Mouse (Mus musculus): ENCODE data around the gene Emg1.

Emg1 gene

DNA sequence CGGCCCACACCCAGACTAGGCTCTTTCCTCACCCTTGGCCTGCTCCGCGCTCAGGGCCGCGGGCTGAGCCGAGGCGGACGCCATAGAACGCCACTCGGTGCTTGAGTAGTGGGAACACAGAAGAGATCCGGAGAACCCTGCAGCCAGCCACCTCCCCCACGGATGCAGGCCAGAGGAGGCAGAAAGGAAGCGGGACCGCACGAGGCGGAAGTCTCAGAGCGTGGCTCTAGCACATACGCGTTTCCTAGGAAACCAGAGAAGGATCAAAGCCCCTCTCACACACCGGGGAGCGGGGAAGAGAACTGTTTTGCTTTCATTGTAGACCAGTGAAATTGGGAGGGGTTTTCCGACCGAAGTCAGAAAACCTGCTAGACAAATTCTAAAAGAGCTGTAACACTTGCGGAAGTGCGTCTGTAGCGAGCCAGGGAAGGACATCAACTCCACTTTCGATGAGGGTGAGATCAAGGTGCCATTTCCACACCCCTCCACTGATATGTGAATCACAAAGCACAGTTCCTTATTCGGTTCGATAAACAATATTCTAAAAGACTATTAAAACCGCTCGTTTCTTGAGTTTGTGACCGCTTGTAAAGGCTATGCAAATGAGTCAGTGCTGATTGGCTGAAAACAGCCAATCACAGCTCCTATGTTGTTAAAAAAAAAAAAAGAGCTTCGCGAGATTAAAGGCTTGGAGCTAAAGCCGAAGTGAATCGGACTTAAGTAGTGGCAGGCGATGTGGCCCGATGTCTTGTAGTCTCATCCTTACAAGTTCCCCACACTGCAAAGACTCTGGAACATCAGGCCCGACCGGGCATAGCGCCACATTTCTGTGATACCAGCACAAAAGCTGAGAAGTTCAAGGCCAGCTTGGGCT, 29.1 kb upstream of the Emg1 start, which contains the start of gene Grcc10:
Grcc10 (minus strand) TSS at position 487 of the 874 bp plus-strand sequence.
- DNase-seq (ENCODE audit: extremely low spot score): peak; percentile 95

DNA sequence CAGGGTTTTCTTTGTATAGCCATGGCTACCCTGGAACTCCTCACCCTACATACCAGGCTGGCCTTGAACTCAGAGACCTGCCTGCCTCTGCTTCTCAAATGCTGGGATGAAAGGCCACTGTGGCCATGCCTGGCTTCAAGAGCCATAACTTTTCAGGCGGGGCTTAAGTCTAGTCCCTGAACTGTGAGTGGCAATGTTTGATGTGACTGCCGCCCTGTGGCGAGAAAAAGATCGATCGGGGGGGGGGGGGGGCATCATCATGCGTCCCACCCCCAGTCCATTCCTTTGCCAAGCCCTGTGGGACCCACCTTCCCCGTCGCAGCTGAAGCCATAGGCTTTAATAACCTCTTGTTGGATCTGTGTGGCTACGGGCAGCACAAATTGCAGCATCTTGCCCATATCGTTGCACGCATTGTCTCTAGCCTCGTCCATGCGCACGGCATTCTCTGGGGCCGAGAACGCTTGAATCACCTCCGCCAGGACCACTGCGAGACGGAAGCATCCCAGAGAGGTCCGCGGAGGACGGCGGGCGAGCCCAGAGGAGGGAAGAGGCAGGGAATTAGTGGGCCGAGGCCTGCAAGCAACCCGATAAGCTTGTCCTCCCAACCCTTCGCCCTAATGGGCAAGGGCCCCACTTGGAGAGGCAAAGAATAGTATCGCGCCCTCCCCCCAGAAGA, 28.4 kb upstream of the Emg1 start:
- no peak for DNase-seq (ENCODE audit: extremely low spot score)

DNA sequence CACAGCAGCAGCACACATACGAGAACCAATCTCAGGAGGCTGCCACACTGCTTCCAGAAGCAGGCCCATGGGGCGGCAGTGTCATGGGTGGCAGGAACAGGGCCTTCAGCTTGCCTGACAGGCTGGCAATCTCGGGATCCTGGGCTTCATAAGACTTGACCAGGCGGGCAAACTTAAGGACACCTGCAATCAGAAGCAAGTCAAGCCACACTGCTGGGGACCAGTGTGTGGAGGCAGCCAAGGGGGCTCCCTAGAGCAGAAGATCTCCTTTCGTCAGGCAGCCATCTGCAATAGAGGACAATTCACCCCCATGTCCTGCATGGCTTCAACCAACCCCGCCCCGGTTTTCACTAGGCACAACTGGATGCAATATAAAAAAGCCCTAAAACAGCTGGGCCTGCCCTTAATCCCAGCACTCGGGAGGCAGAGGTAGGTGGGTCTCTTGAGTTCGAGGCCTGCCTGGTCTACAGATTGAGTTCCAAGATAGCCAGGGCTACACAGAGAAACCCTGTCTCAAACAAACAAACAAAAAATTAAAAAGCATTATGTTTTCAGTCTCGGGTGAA, 27.3 kb upstream of the Emg1 start:
- no peak for DNase-seq (ENCODE audit: extremely low spot score)

DNA sequence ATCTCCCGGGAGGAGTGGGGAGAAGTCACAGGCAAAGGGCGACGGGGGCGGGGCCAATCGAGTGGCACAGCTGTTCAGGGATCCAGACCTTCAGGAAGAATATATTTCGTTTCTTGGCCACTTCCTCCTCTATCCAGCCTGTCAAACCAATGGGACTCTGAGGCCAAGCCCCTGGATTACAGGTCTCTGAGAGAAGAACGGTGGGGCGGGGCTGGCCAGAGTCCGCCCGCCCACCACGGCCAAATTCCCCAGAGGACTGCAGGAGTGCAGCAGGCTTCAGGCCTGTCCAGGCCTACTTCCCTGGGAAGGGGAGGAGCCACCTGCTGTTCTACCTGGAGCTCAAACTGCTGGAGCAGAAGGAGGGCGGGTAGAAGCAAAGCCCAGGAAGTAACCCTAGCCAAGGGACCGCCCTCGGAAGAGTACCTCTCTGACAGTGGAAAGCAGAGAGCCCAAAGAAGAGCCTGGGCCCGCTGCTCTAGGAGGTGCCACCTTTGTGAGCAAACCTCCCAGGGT, 26.6 kb upstream of the Emg1 start, which contains the start of gene Ptpn6:
Ptpn6 (minus strand) TSS at position 204 of the 513 bp plus-strand sequence.
- peak; percentile 54 for DNase-seq (ENCODE audit: extremely low spot score)

DNA sequence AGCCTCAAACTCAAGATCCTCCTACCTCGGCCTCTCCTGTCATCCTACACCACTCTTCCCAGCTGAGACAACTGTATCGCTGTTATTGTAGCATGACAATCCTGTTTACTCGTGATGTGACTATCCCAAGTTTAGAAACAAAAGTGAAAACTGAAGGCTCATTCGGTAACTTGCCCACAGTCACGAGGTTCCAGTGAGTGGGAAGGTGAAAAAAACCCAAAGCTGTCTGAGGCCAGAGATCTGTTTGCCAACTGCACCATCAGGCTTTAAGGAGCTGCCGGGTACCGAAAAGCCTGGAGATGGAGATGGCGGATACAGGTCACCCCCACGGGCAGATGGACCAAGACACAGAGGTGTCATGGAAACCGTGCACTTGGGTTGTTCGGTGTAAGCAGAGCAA, 25.1 kb upstream of the Emg1 start:
- DNase-seq (ENCODE audit: extremely low spot score): no peak

DNA sequence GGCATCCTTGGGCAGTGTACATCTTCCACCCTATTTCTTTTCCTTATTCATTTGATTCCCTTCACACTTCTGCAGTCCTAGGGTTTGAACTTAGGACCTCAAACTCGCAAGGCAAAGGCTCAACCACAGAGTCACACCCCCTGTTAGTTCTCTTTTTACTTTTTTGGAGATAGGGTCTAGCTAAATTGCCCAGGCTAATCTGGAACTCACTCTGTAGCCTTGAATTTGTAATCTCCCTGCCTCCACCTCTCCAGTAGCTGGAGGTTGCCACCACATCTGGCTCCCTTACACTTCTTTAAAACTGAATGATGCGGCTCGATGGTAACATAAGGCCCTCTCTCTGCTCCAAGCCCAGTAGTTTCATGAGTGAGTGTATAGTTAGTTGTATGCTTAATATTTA, 22.4 kb upstream of the Emg1 start:
- no peak for DNase-seq (ENCODE audit: extremely low spot score)

DNA sequence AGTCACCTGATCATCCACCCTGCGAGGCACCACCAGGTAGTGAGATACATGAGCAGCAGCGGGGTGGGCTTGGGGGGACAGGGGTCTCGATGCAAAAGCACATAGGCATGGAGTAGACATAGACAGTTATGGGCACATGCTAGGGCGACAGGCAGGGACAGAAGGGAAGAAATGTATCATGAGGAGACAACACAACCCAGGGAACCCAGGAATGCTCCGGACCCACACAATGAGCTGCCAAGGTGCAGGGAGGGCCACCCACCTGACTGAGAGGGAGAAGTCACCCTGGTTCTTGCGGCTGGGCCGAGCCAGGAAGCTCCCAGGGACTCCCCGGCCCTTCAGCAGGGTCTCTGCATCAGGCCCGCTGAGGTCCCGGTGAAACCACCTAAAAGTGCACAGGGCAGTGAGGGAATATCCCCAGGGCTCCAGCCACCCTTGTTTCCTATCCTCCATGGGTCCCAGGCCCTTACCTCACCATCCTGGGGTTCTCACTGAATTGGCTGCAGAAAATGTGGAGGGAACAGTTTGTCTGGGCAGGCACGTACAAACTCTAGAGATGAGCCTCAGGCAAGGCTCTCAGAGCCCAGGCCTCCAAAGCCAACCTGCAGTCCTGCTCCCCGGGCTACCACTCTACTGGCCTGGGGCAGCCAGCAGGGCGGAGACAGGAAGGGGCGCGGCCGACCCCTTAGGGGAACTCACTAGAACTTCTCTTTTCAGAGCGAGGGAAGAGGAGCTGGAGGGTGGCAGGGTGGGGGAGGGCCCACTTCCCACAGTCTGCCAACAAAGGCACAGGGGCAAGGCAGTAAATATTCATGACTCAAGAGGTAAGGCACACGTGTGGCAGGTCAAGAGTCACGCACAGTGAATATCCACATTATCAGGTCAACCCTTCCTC, 20.7 kb upstream of the Emg1 start:
- DNase-seq (ENCODE audit: extremely low spot score): no peak

DNA sequence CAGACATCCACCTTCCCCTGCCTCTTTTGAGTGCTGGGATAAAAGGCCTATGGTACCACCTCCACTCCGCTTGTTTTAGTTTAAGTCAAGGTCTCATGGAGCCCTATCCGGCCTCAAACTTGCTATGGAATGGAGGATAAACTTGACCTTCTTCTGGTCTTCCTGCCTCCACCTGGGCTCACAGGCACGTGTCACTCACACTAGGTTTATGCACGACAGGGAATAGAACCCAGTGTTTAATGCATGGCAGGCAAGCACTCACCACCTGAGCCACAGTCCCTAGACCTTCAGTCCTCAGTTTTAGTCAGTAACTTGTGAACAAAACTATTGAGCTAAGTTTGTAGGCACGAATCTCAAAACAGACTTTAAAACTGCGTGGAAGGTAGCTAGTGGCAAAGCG, 19.1 kb upstream of the Emg1 start:
- no peak for DNase-seq (ENCODE audit: extremely low spot score)

DNA sequence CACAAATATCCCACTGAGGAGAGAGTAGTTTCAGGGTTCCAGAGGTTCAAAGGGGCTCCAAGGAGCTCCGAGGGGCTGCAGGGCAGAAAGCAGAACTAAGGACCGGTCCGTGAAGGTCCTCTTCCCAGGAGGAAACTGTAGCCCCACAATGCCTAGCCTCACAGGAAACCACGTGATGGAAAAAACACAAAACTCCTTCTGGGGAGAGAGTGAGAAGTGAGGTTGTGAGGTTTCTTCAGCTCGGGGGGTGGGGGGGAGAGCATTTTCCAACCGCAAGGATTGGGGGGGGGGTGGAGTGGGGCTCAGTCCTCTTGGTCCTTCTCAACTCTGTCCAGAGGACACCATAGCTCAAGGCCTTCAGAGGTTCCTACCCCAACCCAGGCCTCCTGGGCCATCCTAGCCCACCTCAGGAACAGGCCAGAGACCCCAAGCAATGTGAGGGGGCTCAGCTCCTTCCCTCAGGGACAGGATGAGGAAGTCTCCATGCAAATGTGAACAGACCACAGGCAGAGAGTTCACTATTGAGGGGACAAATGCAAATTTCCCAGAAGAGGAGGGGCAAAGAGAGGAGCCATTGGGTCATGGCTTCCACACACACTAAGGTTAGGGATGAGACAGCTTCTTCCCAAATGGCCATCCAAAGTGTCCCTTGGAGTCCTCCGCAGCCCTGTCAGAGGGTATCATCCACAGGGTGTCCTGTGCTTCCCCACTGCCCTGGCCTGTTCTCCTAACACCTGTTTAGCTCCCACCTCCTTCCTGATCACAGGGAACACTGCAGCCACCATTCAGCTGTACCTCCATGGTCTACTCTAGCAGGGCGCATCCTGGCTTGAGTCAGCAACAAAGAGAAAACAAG, 18.1 kb upstream of the Emg1 start:
- DNase-seq (ENCODE audit: extremely low spot score): no peak

DNA sequence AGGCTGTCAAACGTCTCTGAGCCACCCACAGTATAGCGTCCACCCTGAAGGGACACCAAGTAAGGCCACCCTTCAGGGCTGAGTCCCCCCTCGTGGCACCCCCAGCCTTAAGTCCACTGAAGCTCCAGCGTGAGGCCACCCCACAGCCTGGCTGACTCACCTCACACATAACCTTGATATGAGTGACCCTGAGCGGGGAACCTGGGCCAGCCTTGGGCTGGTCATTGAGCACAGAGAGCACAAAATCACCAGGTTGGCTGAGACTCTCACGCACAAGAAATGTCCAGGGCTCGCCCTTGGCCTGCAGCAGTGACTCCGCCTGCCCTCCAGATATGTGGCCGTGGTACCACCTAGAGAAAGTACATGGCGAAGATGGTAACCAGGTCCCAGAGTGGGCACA, 16.6 kb upstream of the Emg1 start:
- DNase-seq (ENCODE audit: extremely low spot score): no peak

DNA sequence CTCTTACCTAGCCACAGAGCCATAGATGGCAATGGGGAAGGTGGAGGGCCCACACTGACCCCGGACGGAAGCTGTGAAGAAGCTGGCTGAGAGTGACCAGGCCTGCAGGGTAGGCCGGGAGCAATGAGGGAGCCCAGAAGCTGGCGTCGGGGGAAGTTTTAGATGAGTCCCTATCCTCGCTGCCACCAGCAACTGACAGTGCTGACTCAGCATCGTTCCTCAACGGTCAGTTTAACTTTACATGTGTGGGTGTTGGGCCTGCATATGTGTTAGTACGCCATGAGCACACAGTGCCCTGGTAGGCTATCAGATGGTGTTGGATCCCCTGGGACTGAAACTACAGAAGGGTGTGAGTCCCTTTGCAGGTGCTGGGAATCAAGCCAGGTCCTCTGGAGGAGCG, 12.5 kb upstream of the Emg1 start:
- DNase-seq (ENCODE audit: extremely low spot score): no peak

DNA sequence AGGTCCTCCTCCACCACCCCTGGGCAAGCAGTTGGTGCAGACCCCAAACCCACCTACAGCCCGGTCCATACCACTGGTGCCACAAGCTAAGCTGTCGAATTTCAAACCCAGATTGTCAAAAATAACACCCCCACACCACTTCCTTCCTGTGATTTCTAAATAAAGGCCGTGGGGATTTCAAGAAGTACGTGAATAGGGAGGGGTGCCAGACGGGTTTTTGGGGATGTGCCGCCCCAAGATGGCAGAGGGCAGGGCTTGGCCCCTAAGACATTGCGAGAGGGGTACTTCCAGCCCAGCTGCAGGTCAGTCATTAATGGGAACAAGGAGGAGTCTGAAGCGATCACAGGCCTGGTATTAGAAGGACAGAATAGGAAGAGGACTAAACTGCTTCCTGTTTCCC, 11.6 kb upstream of the Emg1 start:
- no peak for DNase-seq (ENCODE audit: extremely low spot score)

DNA sequence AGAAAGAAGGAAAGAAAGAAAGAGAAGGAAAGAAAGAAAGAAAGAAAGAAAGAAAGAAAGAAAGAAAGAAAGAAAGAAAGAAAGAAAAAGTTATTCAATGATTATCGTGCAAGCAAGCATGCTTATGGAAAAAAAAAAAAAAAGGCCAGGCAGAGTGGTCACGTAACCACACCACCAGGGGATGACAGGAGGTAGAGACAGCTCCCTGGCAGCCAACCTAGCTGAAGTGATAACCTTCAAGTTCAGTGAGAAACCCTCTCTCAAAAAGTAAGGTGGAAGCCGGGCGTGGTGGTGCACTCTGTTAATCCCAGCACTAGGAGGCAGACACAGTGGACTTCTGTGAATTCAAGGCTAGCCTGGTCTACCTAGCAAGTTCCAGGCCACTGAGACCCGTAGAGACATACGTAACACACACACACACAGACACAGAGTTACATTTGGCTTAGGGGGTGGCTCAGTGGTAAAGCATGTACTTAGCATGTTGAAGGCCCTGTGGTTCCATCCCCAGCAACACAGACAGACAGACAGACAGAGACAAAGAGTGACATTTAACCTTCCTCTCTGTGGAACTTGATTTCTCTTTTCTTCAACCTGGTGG, 11.0 kb upstream of the Emg1 start:
- DNase-seq (ENCODE audit: extremely low spot score): no peak

DNA sequence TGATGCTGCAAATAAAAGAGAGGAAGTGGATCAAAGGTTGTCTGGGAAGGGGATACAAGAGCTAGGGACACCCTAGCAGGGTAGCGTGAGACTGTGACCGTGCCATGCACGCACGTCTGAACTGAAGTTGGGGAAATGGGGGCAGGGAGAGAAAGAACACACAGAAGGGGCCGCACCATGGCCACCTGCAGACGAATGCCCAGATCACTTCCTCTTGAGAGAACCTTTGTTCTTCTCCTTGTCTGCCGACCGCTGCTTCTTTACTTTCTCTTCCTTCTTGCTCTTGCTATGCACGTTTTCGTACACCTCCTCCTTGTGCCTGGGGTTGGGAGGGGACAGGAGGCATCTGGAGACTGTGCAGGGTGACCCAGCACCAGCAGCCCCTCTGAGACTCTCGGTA, 8.9 kb upstream of the Emg1 start:
- no peak for DNase-seq (ENCODE audit: extremely low spot score)

DNA sequence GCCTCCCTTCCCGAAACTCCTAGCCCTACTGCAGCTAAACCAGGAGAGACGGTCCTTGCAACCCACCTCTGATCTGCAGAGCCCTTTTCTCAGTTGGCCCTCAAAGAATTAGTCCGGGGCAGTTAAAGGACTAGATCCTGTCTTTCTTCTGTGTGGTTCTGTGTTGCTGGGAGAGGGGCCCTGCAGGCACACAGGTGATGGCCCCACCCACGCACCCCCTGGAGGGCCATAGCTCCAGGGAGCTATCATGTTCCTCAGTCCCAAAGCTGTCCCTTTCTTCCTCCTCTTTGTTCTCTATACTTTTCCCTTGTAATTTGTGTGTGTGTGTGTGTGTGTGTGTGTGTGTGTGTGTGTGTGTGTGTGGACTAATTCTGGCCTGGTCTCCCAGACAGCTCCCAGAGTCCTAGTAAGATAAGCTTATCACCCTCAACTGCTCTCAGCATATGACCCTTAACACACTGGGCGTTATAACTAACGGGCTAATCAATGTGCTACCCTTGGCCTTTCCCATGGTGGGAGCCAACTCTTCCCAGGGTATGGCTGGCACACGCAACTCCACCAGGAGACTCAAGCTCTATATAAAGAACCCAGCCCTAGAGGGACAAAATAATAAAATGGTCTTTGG, 7.5 kb upstream of the Emg1 start:
- DNase-seq (ENCODE audit: extremely low spot score): no peak

DNA sequence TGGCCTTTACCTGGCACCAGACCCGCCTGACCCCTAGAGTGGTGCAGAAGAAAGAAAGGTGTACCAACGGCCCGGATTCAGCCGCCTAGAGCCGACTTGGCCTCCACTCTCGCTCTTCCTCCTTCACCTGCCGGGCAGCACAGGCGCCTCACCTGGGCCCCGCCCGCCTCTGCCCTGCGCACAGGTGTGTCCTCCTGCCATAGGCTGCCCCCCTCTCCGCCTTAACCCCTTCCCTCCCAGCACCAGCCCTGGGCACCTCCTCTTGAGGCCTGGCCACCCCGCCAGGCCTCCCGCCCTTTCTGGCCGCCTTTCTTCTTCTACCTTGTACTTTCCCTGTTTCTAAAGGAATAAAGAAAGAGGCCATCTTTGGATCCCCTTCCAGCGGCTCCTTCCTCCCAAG, 6.7 kb upstream of the Emg1 start:
- DNase-seq (ENCODE audit: extremely low spot score): no peak

DNA sequence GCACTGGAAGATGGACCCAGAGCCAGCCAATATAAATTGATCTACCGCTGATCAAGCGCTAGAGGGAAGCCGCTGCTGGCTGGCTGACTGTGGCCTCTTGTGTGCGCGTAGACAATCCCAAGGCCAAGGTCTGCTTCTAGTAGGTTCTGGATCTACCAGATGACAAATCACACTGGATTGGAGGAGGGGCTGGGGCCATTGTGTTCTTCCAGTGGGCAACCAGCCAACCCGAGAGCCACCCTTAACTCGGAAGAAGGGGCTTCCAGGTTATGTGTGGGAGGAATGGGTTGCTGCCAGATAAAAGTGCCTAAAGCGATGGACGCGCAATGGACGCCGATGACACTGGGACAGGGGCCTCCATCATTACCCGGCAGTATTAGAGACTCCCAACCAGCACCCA, 6.0 kb upstream of the Emg1 start:
- DNase-seq (ENCODE audit: extremely low spot score): no peak

DNA sequence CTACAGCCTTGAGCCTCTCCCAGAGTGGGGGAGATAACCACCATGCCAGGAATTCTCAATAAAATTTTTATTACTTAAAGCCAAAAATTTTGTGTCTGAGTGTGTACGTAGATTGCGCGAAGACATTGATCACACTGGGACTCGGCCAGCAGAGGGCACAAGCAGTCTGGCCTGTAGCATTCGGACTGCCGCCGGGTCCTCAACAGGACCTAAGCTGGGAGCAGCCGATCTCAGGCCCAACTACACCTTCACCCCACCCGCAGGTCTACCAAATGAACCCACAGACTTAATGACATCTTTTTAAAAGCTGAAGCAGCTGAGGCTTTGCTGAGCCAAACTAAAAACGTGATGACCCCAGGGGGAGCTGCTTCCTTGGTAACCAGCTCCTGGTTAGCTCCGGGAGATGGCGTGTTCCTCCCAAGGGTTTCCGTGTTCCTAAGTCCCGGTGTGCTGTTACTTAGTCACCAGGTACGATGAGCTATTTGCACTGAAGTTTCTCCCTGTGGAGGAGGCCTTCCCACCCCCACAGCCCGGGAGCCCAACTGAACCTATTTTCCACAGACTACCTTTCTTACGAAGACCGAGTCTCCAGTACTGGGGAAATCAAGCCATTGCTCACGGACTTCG, 5.0 kb upstream of the Emg1 start:
- peak; percentile 49 for DNase-seq (ENCODE audit: extremely low spot score)

DNA sequence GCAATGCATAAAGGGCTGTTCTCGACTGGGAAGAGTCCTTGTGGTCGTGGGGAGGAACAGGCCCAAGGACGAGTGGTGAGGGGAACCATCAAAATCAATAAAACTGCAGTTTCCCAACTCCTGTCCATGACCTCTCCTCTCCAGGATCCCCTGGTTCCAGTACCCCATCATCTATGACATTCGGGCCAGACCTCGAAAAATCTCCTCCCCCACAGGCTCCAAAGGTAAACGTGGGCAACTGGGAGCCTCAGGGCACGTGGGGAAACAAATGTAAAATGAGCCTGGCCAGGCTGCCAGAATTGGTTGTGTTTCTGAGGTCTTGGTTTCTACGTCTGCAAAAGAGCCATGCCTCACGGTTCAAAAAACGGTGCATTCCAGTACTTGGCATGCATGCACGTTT, 940 bp upstream of the Emg1 start:
- no peak for DNase-seq (ENCODE audit: extremely low spot score)

Data from embryo, embryonic 9.5 days (tissue).